Mouse (Mus musculus) ES-CJ7 (cell line): ENCODE measurements at regions not wholly inside any gene's neighbourhood (a gene's known extent, or its start where the extent isn't known, plus 50 kb on each side); places are given as distances from the start of the nearest gene placed in this dataset.

Source experiments
- DNase-seq: peaks from one replicate; pipeline ENCODE4 v3.0.0; 2011; ENCODE audit warnings: low read depth, low spot score

GRCm38 (mm10) chr9:67165486-67165885, 116.3 kb upstream of the Tpm1 start:
- DNase-seq, result no peak

GRCm38 (mm10) chr9:67163746-67164145, 114.5 kb upstream of the Tpm1 start:
- DNase-seq, result no peak

- DNase-seq, result no peak
Observed at GRCm38 (mm10) chr9:67160785-67161455, 111.7 kb upstream of the Tpm1 start.

GRCm38 (mm10) chr9:67160350-67160749, 111.1 kb upstream of the Tpm1 start:
- no peak for DNase-seq

- peak; percentile 56 for DNase-seq
Observed at GRCm38 (mm10) chr9:67156590-67157259, 107.5 kb upstream of the Tpm1 start.

- no peak for DNase-seq
Observed at GRCm38 (mm10) chr9:67154062-67154461, 104.9 kb upstream of the Tpm1 start.

- no peak for DNase-seq
Observed at GRCm38 (mm10) chr9:67153333-67153732, 104.1 kb upstream of the Tpm1 start.

- DNase-seq, result no peak
Observed at GRCm38 (mm10) chr9:67147656-67148055, 98.5 kb upstream of the Tpm1 start.

GRCm38 (mm10) chr9:67145392-67145791, 96.2 kb upstream of the Tpm1 start:
- no peak for DNase-seq

- DNase-seq, result no peak
Observed at GRCm38 (mm10) chr9:67144511-67144910, 95.3 kb upstream of the Tpm1 start.

- no peak for DNase-seq
Observed at GRCm38 (mm10) chr9:67140319-67140887, 91.2 kb upstream of the Tpm1 start.

- no peak for DNase-seq
Observed at GRCm38 (mm10) chr9:67137681-67138080, 88.5 kb upstream of the Tpm1 start.

- DNase-seq, result no peak
Observed at GRCm38 (mm10) chr9:67137141-67137540, 87.9 kb upstream of the Tpm1 start.

GRCm38 (mm10) chr9:67136166-67136565, 87.0 kb upstream of the Tpm1 start:
- DNase-seq, result no peak

- DNase-seq, result peak; percentile 29
Observed at GRCm38 (mm10) chr9:67134378-67134777, 85.2 kb upstream of the Tpm1 start.

GRCm38 (mm10) chr9:67132370-67132769, 83.2 kb upstream of the Tpm1 start:
- no peak for DNase-seq

- no peak for DNase-seq
Observed at GRCm38 (mm10) chr9:67130730-67131440, 81.7 kb upstream of the Tpm1 start.

- no peak for DNase-seq
Observed at GRCm38 (mm10) chr9:67129891-67130290, 80.7 kb upstream of the Tpm1 start.

GRCm38 (mm10) chr9:67129095-67129494, 79.9 kb upstream of the Tpm1 start:
- DNase-seq, result no peak

- DNase-seq, result no peak
Observed at GRCm38 (mm10) chr9:67121691-67122090, 72.5 kb upstream of the Tpm1 start.

- DNase-seq, result no peak
Observed at GRCm38 (mm10) chr9:67118880-67119644, 69.9 kb upstream of the Tpm1 start.

GRCm38 (mm10) chr9:67118429-67118828, 69.2 kb upstream of the Tpm1 start:
- no peak for DNase-seq
